Mouse (Mus musculus) lung, postnatal 36 days (tissue): ENCODE results near the gene Sfi1.
"Not testable (repeated sequence)": the region's sequence is repeated elsewhere in the genome, so short reads cannot be mapped to it uniquely, and the experiment has no call there.

Experiments
- DNase-seq: peaks from one replicate; pipeline ENCODE4 v3.0.0; 2022; ENCODE audit warnings: mixed read lengths

Gene Sfi1

DNA sequence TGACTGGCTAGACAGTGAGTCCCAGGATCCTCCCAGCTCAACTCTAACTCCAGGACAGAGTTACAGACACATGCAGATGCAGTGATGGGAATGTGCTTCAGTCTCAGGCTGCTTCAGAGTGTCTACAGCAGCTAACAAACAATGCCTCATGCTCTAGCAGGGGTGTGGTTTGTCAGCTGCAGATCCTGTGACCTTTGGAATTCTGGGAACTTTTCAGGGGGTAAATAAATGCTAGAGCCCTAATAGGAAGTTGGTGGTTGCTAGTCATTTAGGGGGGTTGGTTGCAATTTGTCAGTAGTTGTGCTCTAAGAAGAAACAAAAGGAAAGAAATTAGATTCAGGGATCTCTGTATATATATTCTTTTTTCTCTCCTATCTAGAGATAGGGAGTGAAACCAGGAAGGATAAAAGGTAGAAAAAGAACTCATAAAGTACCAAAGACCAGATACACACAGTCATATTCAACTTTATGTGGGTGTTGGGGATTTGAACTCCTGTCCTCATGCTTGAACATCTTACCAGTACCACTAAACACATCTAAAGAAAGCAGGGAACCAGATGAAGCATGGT is 52.2 kb downstream of the Sfi1 start:
- DNase-seq, result not testable (repeated sequence)

DNA sequence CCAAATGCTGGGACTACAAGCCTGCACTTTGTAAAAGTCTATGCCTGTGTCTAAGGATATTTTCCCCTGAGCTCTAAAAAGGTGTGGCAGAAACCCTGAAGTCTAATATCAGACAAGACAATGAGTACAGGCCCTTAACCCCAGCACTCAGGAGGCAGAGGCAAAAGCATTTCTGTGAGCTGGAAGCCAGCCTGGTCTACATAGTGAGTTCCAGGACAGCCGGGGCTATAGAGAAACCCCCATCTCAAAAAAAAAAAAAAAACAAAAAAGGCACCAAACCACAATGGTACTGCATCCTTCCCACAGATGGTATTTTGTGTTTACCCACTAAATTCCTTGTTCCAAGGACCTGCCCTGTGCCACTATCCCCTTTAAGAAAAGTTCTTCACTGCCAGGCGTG is 54.9 kb downstream of the Sfi1 start:
- DNase-seq, result peak; percentile 29

DNA sequence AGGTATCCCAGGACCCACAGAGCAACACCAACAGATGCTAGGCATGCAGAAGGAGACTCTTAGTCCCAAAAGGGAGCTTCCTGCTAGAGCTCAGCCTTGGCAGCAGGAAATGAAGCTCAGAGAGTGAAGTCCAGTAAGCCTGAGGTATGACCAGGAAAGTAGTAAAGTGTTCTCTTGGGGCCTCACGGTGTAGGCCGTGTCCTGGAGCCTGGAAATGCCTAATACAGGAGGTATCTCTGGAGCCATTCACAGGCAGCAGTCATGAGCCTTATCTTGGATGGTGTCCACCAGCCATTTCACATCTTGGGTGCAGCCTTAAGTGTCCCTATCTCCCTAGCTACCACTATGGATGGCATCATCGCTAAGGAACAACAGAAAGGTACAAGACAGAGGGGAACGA is 56.0 kb downstream of the Sfi1 start:
- peak; percentile 31 for DNase-seq

DNA sequence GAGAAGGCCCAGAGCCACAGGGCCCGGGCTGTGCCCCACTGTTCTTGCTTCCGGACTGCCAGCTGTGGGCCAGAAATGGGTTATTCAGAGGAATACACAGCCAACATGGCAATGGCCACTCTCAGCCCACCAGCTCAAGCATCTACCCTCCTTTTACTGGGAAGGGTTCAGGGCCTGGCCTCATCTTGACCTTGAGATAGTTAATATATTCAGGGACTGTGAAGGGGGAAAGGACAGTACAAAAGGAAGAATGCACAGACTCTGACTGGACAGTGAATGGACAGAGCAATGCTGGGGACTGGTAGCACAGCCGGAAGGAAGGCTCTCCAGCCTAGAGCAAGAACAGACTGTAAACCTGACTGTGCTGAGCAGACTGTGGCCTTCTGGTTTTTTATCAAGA is 57.3 kb downstream of the Sfi1 start:
- not testable (repeated sequence) for DNase-seq

DNA sequence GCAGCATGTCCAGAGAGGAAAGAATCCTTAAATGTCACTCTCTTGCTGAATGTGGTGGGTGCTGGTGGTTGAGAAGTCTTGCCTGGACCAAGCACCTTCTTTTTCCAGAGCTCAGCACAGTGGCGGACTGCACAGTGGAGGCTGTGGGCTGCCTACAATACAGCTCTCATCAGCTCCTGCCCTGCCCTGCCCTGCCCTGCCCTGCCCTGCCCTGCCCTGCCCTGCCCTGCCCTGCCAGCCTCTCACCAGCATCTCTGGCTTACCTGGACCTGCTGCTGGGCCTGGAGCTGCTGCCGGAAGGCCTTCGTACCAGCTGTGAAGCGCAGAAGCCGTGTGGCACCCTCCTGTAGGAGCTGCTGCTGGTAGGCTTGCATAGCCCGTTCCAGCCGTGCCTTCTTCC is 57.9 kb downstream of the Sfi1 start:
- not testable (repeated sequence) for DNase-seq

DNA sequence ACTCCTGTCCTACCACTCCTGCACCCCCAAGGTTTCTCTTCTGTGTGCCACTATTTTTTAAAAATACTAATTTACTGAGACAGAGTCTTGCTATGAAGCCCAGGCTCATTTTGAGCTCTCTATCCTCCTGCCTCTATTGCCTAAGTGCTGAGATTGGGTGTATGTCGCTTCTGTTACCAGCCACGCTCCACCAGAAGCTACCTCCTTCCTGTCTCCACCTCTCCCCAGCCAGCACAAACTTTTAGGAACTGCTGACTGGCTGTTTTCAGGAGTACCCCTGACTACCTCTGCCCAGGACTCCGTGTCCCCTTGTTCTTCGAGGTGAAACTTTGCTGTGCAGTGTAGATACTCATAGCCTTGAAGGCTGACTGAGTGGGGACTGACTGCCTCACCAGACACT is 59.9 kb downstream of the Sfi1 start:
- DNase-seq, result not testable (repeated sequence)

DNA sequence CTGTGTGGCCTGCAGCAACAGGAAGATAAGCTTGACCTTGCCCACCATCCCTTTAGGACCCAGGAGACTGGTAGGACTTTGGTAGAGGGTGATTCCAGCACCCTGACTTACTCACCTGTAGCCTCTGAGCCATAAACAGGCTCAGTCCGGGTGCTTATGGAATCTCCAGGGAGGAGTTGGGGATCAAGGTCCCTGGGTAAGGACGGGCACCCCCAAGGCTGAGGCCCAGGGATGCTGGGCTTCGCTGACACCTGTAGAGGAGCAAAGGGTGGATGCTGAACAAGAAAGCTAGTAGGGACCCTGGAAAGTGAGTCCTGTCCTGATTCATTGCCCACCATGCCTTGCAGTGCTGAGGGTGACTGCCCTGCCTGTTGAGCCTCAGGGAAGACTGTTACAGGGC is 60.3 kb downstream of the Sfi1 start:
- not testable (repeated sequence) for DNase-seq

DNA sequence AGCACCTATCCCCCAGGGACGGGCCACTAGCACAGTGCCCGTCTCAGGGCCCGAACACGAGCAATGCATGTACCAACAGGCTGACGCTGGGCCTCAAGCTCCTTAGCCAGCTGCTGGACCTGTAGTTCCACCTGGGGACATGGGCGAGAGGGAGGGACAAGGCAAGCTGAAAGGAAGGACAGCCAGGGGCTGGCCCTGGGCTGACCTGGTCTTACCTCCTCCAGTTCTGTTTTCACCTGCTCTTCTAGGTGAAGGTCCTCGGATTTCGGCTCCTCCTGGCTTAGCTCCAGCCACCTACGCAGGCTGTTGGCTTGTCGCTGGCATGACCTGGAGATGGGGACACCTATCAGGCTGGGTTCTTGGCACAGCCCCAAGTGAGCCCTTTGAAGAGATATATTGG is 61.3 kb downstream of the Sfi1 start:
- peak; percentile 79 for DNase-seq

DNA sequence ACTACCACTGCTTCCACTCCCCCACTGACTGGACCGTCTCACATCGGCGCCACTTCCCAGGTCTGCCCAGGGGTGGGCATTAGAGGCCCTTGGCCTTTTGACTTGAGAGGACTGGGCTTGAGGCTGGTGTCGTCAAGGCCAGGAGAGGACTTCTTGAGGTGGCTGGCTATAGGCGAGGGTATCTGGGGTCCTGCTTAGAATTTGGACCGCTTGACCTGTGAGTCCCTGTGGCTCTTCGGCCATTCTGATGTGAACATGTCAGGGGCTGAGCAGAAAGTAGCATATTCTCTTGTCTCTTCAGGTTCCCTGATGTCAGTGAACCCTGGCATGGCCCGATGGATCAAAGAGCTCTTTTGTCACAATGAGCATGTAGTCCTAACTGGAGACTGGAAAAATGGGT is 63.4 kb downstream of the Sfi1 start:
- DNase-seq, result peak; percentile 68

DNA sequence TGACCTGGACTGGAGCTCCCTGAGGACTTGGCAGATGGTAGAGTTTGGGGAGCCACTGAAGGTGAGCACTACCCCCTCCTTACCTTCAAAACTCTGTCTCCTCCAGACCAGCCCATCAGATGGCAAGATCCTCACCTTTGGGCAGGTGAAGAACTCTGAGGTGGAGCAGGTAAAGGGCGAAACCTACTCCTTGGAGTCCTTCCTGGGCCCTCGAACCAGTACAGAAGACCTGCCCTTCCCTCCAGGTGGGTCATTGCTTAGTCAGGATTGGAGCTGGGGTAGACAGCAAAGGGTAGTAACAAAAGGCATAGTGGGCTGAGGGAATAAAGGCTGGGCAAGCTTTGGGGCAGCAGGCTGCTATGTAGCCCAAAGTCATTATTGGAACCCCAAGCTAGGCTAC is 64.0 kb downstream of the Sfi1 start:
- not testable (repeated sequence) for DNase-seq

DNA sequence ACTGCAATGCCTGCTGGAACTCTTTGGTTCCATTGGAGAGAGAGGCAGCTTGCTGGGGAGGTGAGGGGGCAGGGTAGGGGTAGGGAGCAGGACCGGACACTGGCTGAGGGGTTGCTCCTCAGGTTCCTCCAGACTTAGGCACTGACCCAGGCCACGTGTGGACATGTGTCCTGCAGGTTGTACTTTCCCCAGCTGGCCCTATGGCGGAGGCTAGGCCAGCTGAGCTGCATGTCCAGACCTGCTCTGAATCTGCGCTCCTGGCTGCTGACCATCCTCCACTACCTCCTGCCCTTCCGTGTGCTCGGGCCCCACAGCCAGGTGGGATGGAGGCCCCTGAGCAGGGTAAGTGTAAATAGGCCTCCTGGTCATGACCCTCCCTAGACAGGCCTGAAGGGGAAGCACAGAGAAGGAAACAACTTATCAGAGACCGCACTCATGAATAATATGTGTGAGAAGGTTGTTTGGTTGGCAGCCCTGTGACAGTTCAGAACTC is 65.9 kb downstream of the Sfi1 start:
- DNase-seq, result peak; percentile 62

DNA sequence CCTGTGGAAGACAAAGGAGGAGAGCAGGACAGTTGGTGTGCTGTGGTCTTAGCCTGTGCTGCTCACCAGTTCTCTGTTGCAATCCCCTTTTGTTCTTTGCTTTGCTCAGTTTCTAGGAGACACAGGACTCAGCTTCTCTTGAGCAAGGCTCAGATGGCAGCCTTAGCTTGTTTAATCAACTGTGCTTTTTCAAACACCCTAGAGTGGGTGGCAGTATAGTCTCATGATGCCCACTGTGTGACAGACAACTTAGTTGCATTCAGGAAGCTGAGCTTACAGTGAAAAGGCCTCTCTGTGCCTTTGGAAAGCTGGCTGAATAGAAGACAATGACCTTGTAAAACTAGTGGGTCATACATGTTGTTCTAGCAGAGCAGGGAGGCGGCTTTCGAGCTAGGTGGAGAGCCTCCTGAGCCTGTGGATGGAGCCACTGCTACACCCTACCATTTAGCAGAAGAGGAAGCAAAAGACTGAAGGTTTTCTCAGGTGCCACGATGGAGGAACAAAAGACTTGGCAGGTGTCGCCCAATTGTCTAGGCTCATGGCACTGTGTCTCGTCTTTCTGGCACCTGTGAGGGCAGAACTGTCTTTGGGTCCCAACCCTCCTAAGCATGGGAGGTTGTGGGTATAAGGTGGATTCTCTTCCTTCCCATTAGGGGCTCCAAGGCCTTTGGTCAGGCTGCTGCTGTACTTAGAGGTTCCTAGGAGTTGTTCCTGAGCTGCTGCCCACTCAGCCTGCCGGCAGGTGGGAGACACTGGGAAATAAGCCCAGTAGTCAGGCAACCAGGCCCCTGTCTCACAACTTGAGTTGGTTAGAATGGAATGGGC is 66.6 kb downstream of the Sfi1 start:
- peak; percentile 81 for DNase-seq

DNA sequence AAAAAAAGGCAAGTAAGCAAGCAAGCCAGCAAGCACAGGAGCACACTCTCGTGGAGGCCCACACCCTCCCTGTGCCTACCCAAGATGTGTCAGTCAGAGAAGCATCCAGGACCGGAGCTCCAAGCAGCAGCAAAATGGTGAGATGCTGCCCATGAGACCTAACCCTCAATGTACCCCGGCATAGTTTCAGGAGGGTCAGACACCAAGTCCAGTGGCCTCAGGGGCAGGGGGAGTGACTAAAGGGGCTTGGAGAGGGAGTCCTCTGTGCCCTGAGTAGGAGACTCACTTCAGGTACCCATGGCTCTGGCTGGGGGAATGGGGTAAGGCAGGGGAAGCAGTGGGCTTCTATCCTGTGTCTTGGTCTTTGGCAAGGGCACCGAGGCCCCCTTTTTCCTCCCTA is 67.3 kb downstream of the Sfi1 start:
- not testable (repeated sequence) for DNase-seq

DNA sequence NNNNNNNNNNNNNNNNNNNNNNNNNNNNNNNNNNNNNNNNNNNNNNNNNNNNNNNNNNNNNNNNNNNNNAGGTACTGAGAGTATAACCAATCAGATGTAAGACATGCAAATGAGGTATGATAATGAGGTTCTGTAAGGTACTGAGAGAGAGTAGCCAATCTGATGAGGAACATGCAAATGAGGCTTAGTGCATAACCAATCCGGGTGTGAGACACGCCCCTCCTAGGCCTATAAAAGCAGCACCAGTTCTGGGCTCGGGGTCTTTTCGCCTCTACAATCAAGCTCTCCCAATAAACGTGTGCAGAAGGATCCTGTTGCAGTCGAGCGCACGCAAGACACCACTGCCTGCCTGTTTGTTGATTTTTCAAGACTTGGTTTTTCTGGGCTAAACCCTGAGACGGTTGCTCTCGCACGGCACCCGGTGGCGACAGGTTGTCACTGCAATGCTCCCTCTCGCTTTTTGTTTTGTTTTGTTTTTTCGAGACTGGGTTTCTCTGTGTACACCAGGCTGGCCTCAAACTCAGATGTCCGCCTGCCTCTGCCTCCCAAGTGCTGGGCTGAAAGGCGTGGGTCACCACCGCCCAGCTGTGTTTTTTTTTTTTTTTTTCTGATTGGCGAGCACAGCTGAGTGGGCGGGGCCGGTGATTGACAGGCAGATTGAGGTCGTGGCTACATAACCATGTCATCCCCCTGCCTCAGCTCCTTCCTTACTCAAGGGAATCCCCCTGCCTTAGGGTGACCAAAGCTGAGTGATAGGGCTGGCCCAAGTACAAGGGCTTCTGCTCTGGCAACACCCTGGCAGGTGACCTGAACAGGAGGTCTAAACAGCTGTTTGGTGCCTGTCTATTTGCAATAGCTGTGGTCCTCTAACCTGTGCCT is 68.1 kb downstream of the Sfi1 start:
- not testable (repeated sequence) for DNase-seq

DNA sequence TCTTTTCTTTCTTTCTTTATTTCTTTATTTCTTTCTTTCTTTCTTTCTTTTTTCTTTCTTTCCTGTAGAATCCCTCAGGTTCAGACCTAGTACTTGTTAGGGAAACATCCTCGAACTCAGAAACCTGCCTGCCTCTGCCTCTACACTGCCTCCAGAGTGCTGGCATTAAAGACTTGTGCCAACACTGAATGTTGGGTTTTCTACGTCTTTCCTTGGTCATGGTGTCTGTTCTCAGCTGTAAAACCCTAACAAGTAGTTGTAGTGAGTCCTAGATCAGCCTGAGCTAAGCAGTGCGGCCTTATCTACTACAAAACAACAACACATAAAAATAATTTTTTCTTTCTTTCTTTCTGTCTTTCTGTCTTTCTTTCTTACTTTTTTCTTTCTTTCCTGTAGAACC is 78.9 kb downstream of the Sfi1 start:
- no peak for DNase-seq

DNA sequence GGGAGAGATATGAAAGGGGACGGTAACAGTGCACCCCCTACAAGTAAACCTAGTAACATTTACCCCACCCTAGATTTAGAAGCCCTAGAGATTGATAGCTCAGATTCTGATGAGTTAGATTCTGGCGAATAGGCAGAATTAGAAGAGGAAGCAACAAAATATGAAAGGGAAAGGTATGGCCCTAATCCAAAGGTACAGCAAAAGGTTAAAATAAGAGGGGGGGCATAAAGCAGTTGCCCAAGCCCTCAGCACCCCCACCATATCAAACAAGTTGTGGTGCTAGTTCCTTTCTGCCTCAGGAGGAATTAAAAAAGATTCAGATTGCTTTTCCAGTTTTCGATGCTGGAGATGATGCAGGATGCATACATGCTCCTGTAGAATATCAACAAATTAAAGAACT is 87.1 kb downstream of the Sfi1 start:
- no peak for DNase-seq

DNA sequence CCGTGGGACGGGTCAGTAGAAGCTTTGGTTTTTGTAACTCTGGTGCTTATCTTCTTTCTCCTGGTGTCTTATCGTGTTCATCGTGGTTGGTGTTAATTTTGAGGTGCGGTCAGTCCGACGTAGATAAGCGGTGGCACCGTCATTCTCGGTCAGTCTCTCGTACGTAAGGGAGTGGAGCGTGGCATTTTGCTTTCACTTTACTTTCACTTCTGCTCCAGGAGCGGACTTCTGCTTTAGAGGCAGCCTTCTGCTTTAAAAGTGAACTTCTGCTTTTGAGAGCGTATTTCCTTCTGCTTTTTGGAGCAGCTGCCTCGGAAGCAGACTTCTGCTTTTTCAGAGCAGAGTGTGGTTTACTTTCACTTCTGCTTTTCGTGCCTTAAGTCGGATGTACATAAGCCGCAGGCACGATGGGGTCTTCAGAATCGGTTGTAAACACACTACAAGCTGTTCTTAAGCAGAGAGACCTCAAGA is 88.0 kb downstream of the Sfi1 start:
- peak; percentile 65 for DNase-seq

DNA sequence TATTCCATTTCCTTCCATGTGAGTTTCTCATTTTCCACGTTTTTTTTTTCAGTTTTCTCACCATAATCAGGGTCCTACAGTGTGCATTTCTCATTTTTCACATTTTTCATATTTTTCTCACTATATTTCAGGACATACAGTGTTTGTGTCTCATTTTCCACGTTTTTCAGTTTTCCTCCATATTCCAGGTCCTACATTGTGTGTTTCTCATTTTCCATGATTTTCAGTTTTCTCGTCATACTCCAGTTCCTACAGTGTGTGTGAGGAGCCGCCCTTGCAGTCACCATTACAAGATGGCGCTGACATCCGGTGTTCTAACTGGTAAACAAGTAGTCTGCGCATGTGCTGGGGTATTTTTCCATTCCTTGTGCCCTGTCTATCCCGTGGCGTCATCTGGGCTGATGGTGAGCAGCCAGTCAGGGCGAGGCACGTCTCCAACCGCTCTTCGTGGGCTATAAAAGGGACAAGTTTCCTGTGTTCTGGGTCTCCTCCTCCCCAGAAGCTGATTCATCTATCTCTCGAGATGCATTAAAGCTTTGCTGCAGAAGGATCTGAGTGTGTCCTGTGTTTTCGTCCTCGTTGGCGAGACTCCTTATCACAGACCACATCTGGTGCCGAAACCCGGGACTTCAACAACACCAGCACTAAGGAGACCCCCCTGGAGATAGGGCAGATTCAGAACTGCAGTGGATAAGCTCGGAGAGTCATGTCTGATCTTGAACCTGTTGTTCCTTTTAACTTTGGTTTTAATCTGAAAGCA is 88.6 kb downstream of the Sfi1 start:
- peak; percentile 41 for DNase-seq

DNA sequence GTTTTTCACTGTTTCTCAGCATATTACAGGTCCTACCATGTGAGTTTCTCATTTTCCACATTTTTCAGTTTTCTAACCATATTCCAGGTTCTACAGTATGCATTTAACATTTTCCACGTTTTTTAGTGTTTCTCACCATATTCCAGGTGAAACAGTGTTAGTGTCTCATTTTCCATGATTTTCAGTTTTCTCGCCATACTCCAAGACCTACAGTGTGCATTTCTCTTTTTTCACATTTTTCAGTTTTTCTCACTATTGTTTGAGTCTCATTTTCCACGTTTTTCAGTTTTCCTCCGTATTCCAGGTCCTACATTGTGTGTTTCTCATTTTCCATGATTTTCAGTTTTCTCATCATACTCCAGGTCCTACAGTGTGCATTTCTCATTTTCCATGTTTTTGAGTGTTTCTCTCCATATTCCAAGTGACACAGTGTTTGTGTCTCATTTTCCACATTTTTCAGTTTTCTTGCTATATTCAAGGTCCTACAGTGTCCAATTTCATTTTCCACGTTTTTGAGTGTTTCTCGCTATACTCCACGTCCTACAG is 89.6 kb downstream of the Sfi1 start:
- no peak for DNase-seq

DNA sequence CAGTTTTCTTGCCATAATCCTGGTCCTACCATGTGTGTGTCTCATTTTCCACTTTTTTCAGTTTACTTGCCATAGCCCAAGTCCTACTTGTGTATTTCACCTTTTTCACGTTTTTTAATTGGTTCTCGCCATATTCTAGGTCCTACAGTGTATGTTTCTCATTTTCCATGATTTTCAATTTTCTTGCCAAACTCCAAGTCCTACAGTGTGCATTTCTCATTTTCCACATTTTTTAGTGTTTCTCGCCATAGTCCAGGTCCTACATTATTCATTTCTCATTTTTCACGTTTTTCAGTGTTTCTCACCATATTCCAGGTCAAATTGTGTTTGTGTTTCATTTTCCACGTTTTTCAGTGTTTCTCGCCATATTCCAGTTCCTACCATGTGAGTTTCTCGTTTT is 90.6 kb downstream of the Sfi1 start:
- DNase-seq, result not testable (repeated sequence)

DNA sequence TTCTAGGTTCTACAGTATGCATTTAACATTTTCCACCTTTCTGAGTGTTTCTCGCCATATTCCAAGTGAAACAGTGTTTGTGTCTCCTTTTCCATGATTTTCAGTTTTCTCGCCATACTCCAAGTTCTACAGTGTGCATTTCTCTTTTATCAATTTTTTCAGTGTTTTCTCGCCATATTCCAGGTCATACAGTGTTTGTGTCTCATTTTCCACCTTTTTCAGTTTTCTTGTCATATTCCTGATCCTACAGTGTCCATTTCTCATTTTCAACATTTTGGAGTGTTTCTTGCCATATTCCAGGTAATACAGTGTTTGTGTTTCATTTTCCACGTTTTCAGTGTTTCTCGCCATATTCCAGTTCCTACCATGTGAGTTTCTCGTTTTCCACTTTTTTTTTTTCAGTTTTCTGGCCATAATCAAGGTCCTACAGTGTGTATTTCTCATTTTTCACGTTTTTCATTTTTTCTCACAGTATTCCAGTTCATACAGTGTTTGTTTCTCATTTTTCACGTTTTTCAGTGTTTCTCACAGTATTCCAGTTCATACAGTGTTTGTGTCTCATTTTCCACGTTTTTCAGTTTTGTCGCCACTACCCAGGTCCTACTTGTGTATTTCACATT is 91.3 kb downstream of the Sfi1 start:
- DNase-seq, result no peak
